Mouse (Mus musculus) liver, postnatal 0 days (tissue): ENCODE data around the gene Fam19a5. TPM values are rescaled to one million over a fixed set of nuclear protein-coding genes. Genes with fewer than 3 reads are reported as not detected.

Experiments
- ATAC-seq: fragments of 200-750 bp; cut with Nextera tagmentation; 2 replicates; pipeline ENCODE4 v1.8.0; 2017; ENCODE audit warnings: mild to moderate bottlenecking, moderate library complexity
- DNase-seq: peaks from one replicate; pipeline ENCODE4 v3.0.0-alpha.2; 2016
- H3K27ac ChIP-seq: fragments of 300-500 bp; sonication (generic); 2 replicates; pipeline ENCODE4 v1.5.1; 2014; ENCODE audit warnings: antibody characterized with exemption, moderate library complexity, mild to moderate bottlenecking, low read depth
- H3K27me3 ChIP-seq: fragments of 300-500 bp; sonication (generic); 2 replicates; pipeline ENCODE4 v1.6.1; 2014; ENCODE audit warnings: low read length, control low read depth, mixed read lengths; ENCODE audit not compliant: insufficient read depth
- H3K36me3 ChIP-seq: fragments of 300-500 bp; sonication (generic); replicated peaks from 2 replicates; pipeline ENCODE4 v1.6.1; 2014; ENCODE audit warnings: mild to moderate bottlenecking, control low read depth, low read length, moderate library complexity, mixed read lengths; ENCODE audit not compliant: insufficient read depth
- H3K4me1 ChIP-seq: fragments of 300-500 bp; sonication (generic); 2 replicates; pipeline ENCODE4 v1.6.1; 2014; ENCODE audit warnings: antibody characterized with exemption, mild to moderate bottlenecking, control low read depth; ENCODE audit not compliant: insufficient read depth
- H3K4me2 ChIP-seq: fragments of 300-500 bp; sonication (generic); 2 replicates; pipeline ENCODE4 v1.6.1; 2014; ENCODE audit warnings: low read depth, mild to moderate bottlenecking, low read length, moderate library complexity, mixed read lengths
- H3K4me3 ChIP-seq: fragments of 300-500 bp; sonication (generic); 2 replicates; pipeline ENCODE4 v1.5.1; 2014; ENCODE audit warnings: low read depth, low read length
- H3K9ac ChIP-seq: fragments of 300-500 bp; sonication (generic); replicated peaks from 2 replicates; pipeline ENCODE4 v1.6.1; 2014; ENCODE audit warnings: mild to moderate bottlenecking, moderate library complexity
- H3K9me3 ChIP-seq: fragments of 300-500 bp; sonication (generic); 2 replicates; pipeline ENCODE4 v1.6.1; 2016; ENCODE audit warnings: mild to moderate bottlenecking, control low read depth, low read length, mixed read lengths
- CTCF ChIP-seq: sonication (generic); IDR thresholded peaks from 2 replicates; pipeline ENCODE4 v1.5.1; 2016; ENCODE audit warnings: antibody characterized with exemption, low read depth
- EP300 ChIP-seq: IDR thresholded peaks from 2 replicates; pipeline ENCODE4 v1.6.1; 2016; ENCODE audit warnings: antibody characterized with exemption, low read depth, mild to moderate bottlenecking
- WGBS: fragments of 180-500 bp; shearing (Covaris S2); extraction: QIAGEN DNeasy Blood & Tissue Kit; methylation state at CpG from one replicate; pipeline ENCODE4 v1.1.7; 2014; ENCODE audit not compliant: insufficient replicate concordance; 5-methylcytosine and 5-hydroxymethylcytosine counted together
- polyA plus RNA-seq: library from polyadenylated mRNA; unstranded; fragments of >200 nt; fragmentation: Nextera tagmentation; extraction: Ambion mirVana; gene quantifications from 2 replicates; pipeline ENCODE4 v1.2.1, GENCODE M21; 2015

Fam19a5 gene
- polyA plus RNA-seq = 0.04 TPM in 1 of 2 replicates, not detected in the other

GRCm38 (mm10) chr15:87543599-87544338, at the start of gene Fam19a5:
Gene Fam19a5 (plus strand): TSS chr15:87544299.
- H3K4me2 ChIP-seq = peak within 1 kb of the TSS; percentile 48

GRCm38 (mm10) chr15:87501737-87502136, 42.4 kb upstream of the Fam19a5 start:
- TF ChIP-seq CTCF (no peak), EP300 (no peak)
- H3K4me1 ChIP-seq = no peaks in the 10 kb centered on the region
- H3K27ac ChIP-seq = no peak overlapping the region
- ATAC-seq = no peak
- no peak for DNase-seq
- no peak overlapping the region for H3K4me2 ChIP-seq
- no peaks in the 10 kb centered on the region for H3K27me3 ChIP-seq
- H3K9ac ChIP-seq = no peak overlapping the region
- no peaks in the 10 kb centered on the region; the same call in 1 of the 2 replicates for H3K9me3 ChIP-seq
- H3K4me3 ChIP-seq = no peak overlapping the region
- H3K36me3 ChIP-seq = no peaks in the 10 kb centered on the region
- 54% methylated on average over 3 of the region's 3 CpGs for WGBS

More at GRCm38 (mm10) chr15:87543599-87544338, at the start of gene Fam19a5:
- Histone ChIP-seq H3K27me3 (peaks cover 45% of the 10 kb centered on the region), H3K9me3 (no peaks in the 10 kb centered on the region), H3K9ac (no peak within 1 kb of the TSS), H3K4me1 (no peaks in the 10 kb centered on the region), H3K27ac (no peak within 1 kb of the TSS), H3K36me3 (no peaks in the 10 kb centered on the region), H3K4me3 (peak within 1 kb of the TSS; percentile 26; the same call in 1 of the 2 replicates)
- 3% methylated on average over 26 of the region's 67 CpGs for WGBS
- TF ChIP-seq EP300 (no peak), CTCF (no peak)
- ATAC-seq (no peak), DNase-seq (no peak)

GRCm38 (mm10) chr15:87507349-87507748, 36.8 kb upstream of the Fam19a5 start:
- no peak overlapping the region for H3K4me2 ChIP-seq
- H3K27me3 ChIP-seq = no peaks in the 10 kb centered on the region
- H3K36me3 ChIP-seq = no peaks in the 10 kb centered on the region
- H3K9ac ChIP-seq = no peak overlapping the region
- ATAC-seq (no peak), DNase-seq (no peak)
- no peaks in the 10 kb centered on the region for H3K9me3 ChIP-seq
- TF ChIP-seq CTCF (no peak), EP300 (no peak)
- no peak overlapping the region for H3K27ac ChIP-seq
- no peak overlapping the region for H3K4me3 ChIP-seq
- 49% methylated on average over 3 of the region's 3 CpGs for WGBS
- no peaks in the 10 kb centered on the region for H3K4me1 ChIP-seq

- ATAC-seq (no peak), DNase-seq (no peak)
- 83% methylated on average over 4 of the region's 4 CpGs for WGBS
- Histone ChIP-seq H3K9ac (no peak overlapping the region), H3K4me3 (no peak overlapping the region), H3K27me3 (no peaks in the 10 kb centered on the region), H3K9me3 (no peaks in the 10 kb centered on the region), H3K36me3 (no peaks in the 10 kb centered on the region), H3K4me2 (no peak overlapping the region), H3K4me1 (no peaks in the 10 kb centered on the region), H3K27ac (no peak overlapping the region)
- TF ChIP-seq CTCF (no peak), EP300 (no peak)
Measured at GRCm38 (mm10) chr15:87510886-87511285, 33.2 kb upstream of the Fam19a5 start.

- DNase-seq (no peak), ATAC-seq (no peak)
- no peaks in the 10 kb centered on the region for H3K27me3 ChIP-seq
- TF ChIP-seq EP300 = no peak
- TF ChIP-seq CTCF = no peak
- H3K36me3 ChIP-seq = no peaks in the 10 kb centered on the region
- no peak overlapping the region for H3K27ac ChIP-seq
- H3K9me3 ChIP-seq = no peaks in the 10 kb centered on the region; the same call in 1 of the 2 replicates
- no peak overlapping the region for H3K4me2 ChIP-seq
- H3K4me3 ChIP-seq = no peak overlapping the region
- no peak overlapping the region for H3K9ac ChIP-seq
- H3K4me1 ChIP-seq = no peaks in the 10 kb centered on the region
Measured at GRCm38 (mm10) chr15:87518161-87518560, 25.9 kb upstream of the Fam19a5 start.

- Histone ChIP-seq H3K9me3 (no peaks in the 10 kb centered on the region), H3K9ac (no peak overlapping the region), H3K4me2 (no peak overlapping the region), H3K36me3 (no peaks in the 10 kb centered on the region), H3K4me3 (no peak overlapping the region), H3K27ac (no peak overlapping the region), H3K27me3 (no peaks in the 10 kb centered on the region), H3K4me1 (no peaks in the 10 kb centered on the region)
- 80% methylated on average over 4 of the region's 4 CpGs for WGBS
- no peak for TF ChIP-seq CTCF
- no peak for TF ChIP-seq EP300
- DNase-seq (no peak), ATAC-seq (no peak)
Measured at GRCm38 (mm10) chr15:87529271-87529670, 14.8 kb upstream of the Fam19a5 start.
